Mouse (Mus musculus) kidney, postnatal 25 days (tissue): Measurements from ENCODE around the gene Cdhr1.
"Not testable (repeated sequence)": the region's sequence is repeated elsewhere in the genome, so short reads cannot be mapped to it uniquely, and the experiment has no call there.

Source experiments
- DNase-seq, 2 experiments: peaks; one replicate each; pipeline ENCODE4 v3.0.0; 2021; ENCODE audit warnings: mixed read lengths in 2 of 2

Cdhr1 gene

GRCm38 (mm10) chr14:37097956-37098530 lies at the start of gene Cdhr1:
Gene Cdhr1, minus strand, starts transcription at chr14:37098347.
- peak; percentile 5 to 37 for DNase-seq

GRCm38 (mm10) chr14:37139051-37139710 lies 41.0 kb upstream of the Cdhr1 start:
- peak; percentile 23 to 51 for DNase-seq

GRCm38 (mm10) chr14:37137596-37137995 lies 39.4 kb upstream of the Cdhr1 start:
- not testable (repeated sequence) for DNase-seq

- DNase-seq, result no peak
Measured at GRCm38 (mm10) chr14:37136110-37136509, 38.0 kb upstream of the Cdhr1 start.

- DNase-seq, result no peak
Measured at GRCm38 (mm10) chr14:37135671-37136070, 37.5 kb upstream of the Cdhr1 start.

- peak; percentile 98 for DNase-seq
Measured at GRCm38 (mm10) chr14:37135127-37135593, 37.0 kb upstream of the Cdhr1 start, which contains the start of gene Ghitm. Gene Ghitm, minus strand, starts transcription at chr14:37135272.

- no peak for DNase-seq
Measured at GRCm38 (mm10) chr14:37134304-37135126, 36.4 kb upstream of the Cdhr1 start.

GRCm38 (mm10) chr14:37127652-37128051 lies 29.5 kb upstream of the Cdhr1 start:
- peak in 1 of 2 experiments; percentile 68 for DNase-seq

GRCm38 (mm10) chr14:37119233-37119632 lies 21.1 kb upstream of the Cdhr1 start:
- DNase-seq, result no peak

GRCm38 (mm10) chr14:37113922-37114321 lies 15.8 kb upstream of the Cdhr1 start, which contains the start of gene 2610528A11Rik:
Gene 2610528A11Rik, minus strand, starts transcription at chr14:37114022.
- no peak for DNase-seq

GRCm38 (mm10) chr14:37112931-37113330 lies 14.8 kb upstream of the Cdhr1 start:
- peak in 1 of 2 experiments; percentile 46 for DNase-seq

- DNase-seq, result no peak
Measured at GRCm38 (mm10) chr14:37111371-37111770, 13.2 kb upstream of the Cdhr1 start.

- no peak for DNase-seq
Measured at GRCm38 (mm10) chr14:37110456-37110855, 12.3 kb upstream of the Cdhr1 start.

- no peak for DNase-seq
Measured at GRCm38 (mm10) chr14:37109975-37110374, 11.8 kb upstream of the Cdhr1 start.

GRCm38 (mm10) chr14:37109460-37109859 lies 11.3 kb upstream of the Cdhr1 start:
- DNase-seq, result no peak

- no peak for DNase-seq
Measured at GRCm38 (mm10) chr14:37105846-37106245, 7.7 kb upstream of the Cdhr1 start.

GRCm38 (mm10) chr14:37104747-37105146 lies 6.6 kb upstream of the Cdhr1 start:
- DNase-seq, result peak; percentile 62 to 76

GRCm38 (mm10) chr14:37102484-37102883 lies 4.3 kb upstream of the Cdhr1 start:
- no peak for DNase-seq

GRCm38 (mm10) chr14:37101531-37101930 lies 3.4 kb upstream of the Cdhr1 start:
- DNase-seq, result no peak

GRCm38 (mm10) chr14:37095556-37095955 lies 2.6 kb downstream of the Cdhr1 start:
- no peak for DNase-seq

GRCm38 (mm10) chr14:37094436-37094835 lies 3.7 kb downstream of the Cdhr1 start:
- no peak for DNase-seq

- no peak for DNase-seq
Measured at GRCm38 (mm10) chr14:37083755-37084154, 14.4 kb downstream of the Cdhr1 start.

GRCm38 (mm10) chr14:37080724-37081123 lies 17.4 kb downstream of the Cdhr1 start:
- no peak for DNase-seq
